Mouse (Mus musculus) heart, embryonic 14.5 days (tissue): Measurements from ENCODE around the gene Kcnk1. TPM values are rescaled to one million over a fixed set of nuclear protein-coding genes. Genes with fewer than 3 reads are reported as not detected.

Experiments
- ATAC-seq: fragments of 200-750 bp; cut with Nextera tagmentation; 2 replicates; pipeline ENCODE4 v1.8.0; 2017; ENCODE audit warnings: low read depth, moderate TSS enrichment; ENCODE audit not compliant: insufficient number of reproducible peaks, insufficient read depth, low FRiP score
- H3K27ac ChIP-seq, 2 experiments: fragments of 200-500 bp in 1 of 2; fragments of 300-500 bp in 1 of 2; sonication (generic) in 1 of 2; replicated peaks in 1 of 2; 2 replicates each; pipeline ENCODE4 v1.5.1; 2012 to 2014; ENCODE audit warnings: low read depth in 2 of 2, low read length in 2 of 2, control low read depth in 1 of 2, mild to moderate bottlenecking in 1 of 2, mixed read lengths in 1 of 2; ENCODE audit not compliant: control insufficient read depth in 1 of 2, insufficient read depth in 1 of 2
- H3K27me3 ChIP-seq: fragments of 300-500 bp; sonication (generic); 2 replicates; pipeline ENCODE4 v1.6.1; 2014; ENCODE audit warnings: mild to moderate bottlenecking, low read length, control low read depth; ENCODE audit not compliant: control insufficient read depth, insufficient read depth
- H3K36me3 ChIP-seq: fragments of 300-500 bp; sonication (generic); 2 replicates; pipeline ENCODE4 v1.6.1; 2014; ENCODE audit warnings: mild to moderate bottlenecking, control low read depth, low read length, mixed read lengths; ENCODE audit not compliant: control insufficient read depth, insufficient read depth
- H3K4me1 ChIP-seq, 2 experiments: fragments of 200-500 bp in 1 of 2; fragments of 300-500 bp in 1 of 2; sonication (generic) in 1 of 2; 2 replicates each; pipeline ENCODE4 v1.6.1; 2012 to 2014; ENCODE audit warnings: low read length in 2 of 2, control low read depth in 1 of 2, mixed read lengths in 1 of 2; ENCODE audit not compliant: control insufficient read depth in 2 of 2, insufficient read depth in 2 of 2
- H3K4me2 ChIP-seq: fragments of 300-500 bp; sonication (generic); 2 replicates; pipeline ENCODE4 v1.6.1; 2014; ENCODE audit warnings: mild to moderate bottlenecking, low read length
- H3K4me3 ChIP-seq, 2 experiments: fragments of 200-500 bp in 1 of 2; fragments of 300-500 bp in 1 of 2; sonication (generic) in 1 of 2; 2 replicates each; pipeline ENCODE4 v1.5.1; 2012 to 2014; ENCODE audit warnings: low read length in 2 of 2, mild to moderate bottlenecking in 2 of 2, control low read depth in 1 of 2, low read depth in 1 of 2, moderate library complexity in 1 of 2; ENCODE audit not compliant: control insufficient read depth in 1 of 2, insufficient read depth in 1 of 2
- H3K9ac ChIP-seq: fragments of 300-500 bp; sonication (generic); 2 replicates; pipeline ENCODE4 v1.6.1; 2014; ENCODE audit warnings: mild to moderate bottlenecking, low read length
- H3K9me3 ChIP-seq: fragments of 300-500 bp; sonication (generic); 2 replicates; pipeline ENCODE4 v1.6.1; 2016; ENCODE audit warnings: low read length, control low read depth; ENCODE audit not compliant: control insufficient read depth
- WGBS: fragments of 180-500 bp; shearing (Covaris S2); extraction: QIAGEN DNeasy Blood & Tissue Kit; methylation state at CpG from one replicate; pipeline ENCODE4 v1.1.7; 2014; 5-methylcytosine and 5-hydroxymethylcytosine counted together
- polyA plus RNA-seq: library from polyadenylated mRNA; unstranded; fragments of >200 nt; fragmentation: Nextera tagmentation; extraction: Ambion mirVana; gene quantifications from 2 replicates; pipeline ENCODE4 v1.2.1, GENCODE M21; 2014

Gene Kcnk1
- polyA plus RNA-seq, 1 experiment from 2014 or later = 1.9 TPM

- no peak overlapping the region for H3K27ac ChIP-seq
- no peak overlapping the region for H3K4me2 ChIP-seq
- no peaks in the 10 kb centered on the region for H3K4me1 ChIP-seq
- no peak overlapping the region for H3K9ac ChIP-seq
- no peaks in the 10 kb centered on the region for H3K9me3 ChIP-seq
- 65% methylated on average over 3 of the region's 3 CpGs for WGBS
- H3K27me3 ChIP-seq = no peaks in the 10 kb centered on the region
- no peak overlapping the region for H3K4me3 ChIP-seq
- ATAC-seq = no peak
- H3K36me3 ChIP-seq = no peaks in the 10 kb centered on the region
Measured at GRCm38 (mm10) chr8:125983515-125983914, 11.5 kb upstream of the Kcnk1 start.

- Histone ChIP-seq H3K4me3 (no peak overlapping the region), H3K4me2 (no peak overlapping the region), H3K27me3 (0 out of 2 replicates have a peak, but pooled peaks cover 2% of the 10 kb centered on the region), H3K9ac (no peak overlapping the region), H3K4me1 (no peaks in the 10 kb centered on the region), H3K27ac (no peak overlapping the region), H3K9me3 (no peaks in the 10 kb centered on the region), H3K36me3 (no peaks in the 10 kb centered on the region)
- no peak for ATAC-seq
- WGBS = 90% methylated on average over 4 of the region's 4 CpGs
Measured at GRCm38 (mm10) chr8:125984140-125984539, 10.8 kb upstream of the Kcnk1 start.

DNA sequence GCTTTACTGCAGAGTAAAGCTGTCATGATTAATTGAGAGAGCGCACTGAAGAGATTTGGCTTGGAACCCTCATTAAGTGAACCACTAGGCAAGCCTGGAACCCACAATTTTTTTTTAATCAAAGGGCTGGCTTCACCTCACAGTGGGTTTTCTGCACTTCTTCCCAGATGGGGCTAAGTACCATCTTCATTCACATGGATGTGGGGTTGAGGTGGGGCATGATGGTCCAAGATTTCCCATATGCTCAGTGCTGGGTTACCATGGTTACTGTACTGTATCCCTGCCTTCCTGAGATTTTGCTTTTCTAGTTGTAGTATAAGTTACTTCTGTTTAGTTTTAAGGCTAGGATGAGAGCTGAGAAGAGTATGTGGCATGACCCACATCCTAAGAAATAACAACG, 9.6 kb upstream of the Kcnk1 start:
- H3K27me3 ChIP-seq = 0 out of 2 replicates have a peak, but pooled peaks cover 6% of the 10 kb centered on the region
- WGBS = 96% methylated on average over 2 of the region's 2 CpGs

DNA sequence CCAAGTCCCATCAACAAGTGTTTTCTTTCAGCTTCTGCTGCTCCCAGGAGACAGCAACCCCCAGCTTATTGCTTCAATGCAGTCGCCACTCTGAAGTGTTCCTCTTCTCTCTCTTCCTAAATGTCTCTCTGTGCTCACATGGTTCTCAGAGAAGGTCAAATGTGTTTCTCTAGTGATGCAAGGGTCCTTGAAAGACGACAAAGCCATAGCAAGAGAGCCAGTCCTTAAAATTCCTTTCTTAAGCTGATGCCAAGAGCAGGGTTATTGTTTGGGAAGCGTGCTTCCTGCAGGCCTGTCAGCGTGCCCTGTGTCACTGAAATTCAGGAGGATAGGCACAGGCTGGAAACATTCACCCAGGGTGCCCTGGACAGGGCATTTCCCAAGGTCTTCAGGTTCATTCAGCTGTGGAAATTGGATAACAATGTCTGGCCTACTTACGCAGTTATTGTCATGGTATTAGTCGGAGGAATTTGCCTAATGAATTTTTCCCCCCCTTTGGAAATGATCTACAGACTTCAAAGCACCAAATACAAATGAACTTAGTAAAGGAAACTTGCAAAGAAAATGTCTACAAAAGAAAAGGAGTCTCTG, 7.9 kb upstream of the Kcnk1 start:
- H3K4me3 ChIP-seq = no peak overlapping the region
- no peaks in the 10 kb centered on the region for H3K9me3 ChIP-seq
- no peaks in the 10 kb centered on the region for H3K36me3 ChIP-seq
- 54% methylated on average over 6 of the region's 6 CpGs for WGBS
- no peak for ATAC-seq
- no peaks in the 10 kb centered on the region for H3K4me1 ChIP-seq
- no peak overlapping the region for H3K27ac ChIP-seq
- H3K9ac ChIP-seq = no peak overlapping the region
- 0 out of 2 replicates have a peak, but pooled peaks cover 6% of the 10 kb centered on the region for H3K27me3 ChIP-seq
- H3K4me2 ChIP-seq = no peak overlapping the region

More for the DNA sequence above, 9.6 kb upstream of the Kcnk1 start:
- Histone ChIP-seq H3K4me3 (no peak overlapping the region), H3K9ac (no peak overlapping the region), H3K36me3 (no peaks in the 10 kb centered on the region), H3K27ac (no peak overlapping the region), H3K9me3 (no peaks in the 10 kb centered on the region), H3K4me1 (no peaks in the 10 kb centered on the region), H3K4me2 (no peak overlapping the region)
- no peak for ATAC-seq

GRCm38 (mm10) chr8:125987996-125988395, 7.0 kb upstream of the Kcnk1 start:
- WGBS = 46% methylated on average over 2 of the region's 2 CpGs
- H3K9me3 ChIP-seq = no peaks in the 10 kb centered on the region
- no peak overlapping the region for H3K27ac ChIP-seq
- no peak overlapping the region for H3K9ac ChIP-seq
- ATAC-seq = no peak
- H3K27me3 ChIP-seq = peaks cover 9% of the 10 kb centered on the region
- no peak overlapping the region for H3K4me2 ChIP-seq
- no peaks in the 10 kb centered on the region for H3K36me3 ChIP-seq
- H3K4me3 ChIP-seq = no peak overlapping the region
- no peaks in the 10 kb centered on the region for H3K4me1 ChIP-seq

GRCm38 (mm10) chr8:125993636-125994035, 1.3 kb upstream of the Kcnk1 start:
- H3K4me1 ChIP-seq = peaks cover 4 to 6% of the 10 kb centered on the region in 2 experiments; a peak in 3 of 4 replicates
- WGBS = 50% methylated on average over 9 of the region's 9 CpGs

DNA sequence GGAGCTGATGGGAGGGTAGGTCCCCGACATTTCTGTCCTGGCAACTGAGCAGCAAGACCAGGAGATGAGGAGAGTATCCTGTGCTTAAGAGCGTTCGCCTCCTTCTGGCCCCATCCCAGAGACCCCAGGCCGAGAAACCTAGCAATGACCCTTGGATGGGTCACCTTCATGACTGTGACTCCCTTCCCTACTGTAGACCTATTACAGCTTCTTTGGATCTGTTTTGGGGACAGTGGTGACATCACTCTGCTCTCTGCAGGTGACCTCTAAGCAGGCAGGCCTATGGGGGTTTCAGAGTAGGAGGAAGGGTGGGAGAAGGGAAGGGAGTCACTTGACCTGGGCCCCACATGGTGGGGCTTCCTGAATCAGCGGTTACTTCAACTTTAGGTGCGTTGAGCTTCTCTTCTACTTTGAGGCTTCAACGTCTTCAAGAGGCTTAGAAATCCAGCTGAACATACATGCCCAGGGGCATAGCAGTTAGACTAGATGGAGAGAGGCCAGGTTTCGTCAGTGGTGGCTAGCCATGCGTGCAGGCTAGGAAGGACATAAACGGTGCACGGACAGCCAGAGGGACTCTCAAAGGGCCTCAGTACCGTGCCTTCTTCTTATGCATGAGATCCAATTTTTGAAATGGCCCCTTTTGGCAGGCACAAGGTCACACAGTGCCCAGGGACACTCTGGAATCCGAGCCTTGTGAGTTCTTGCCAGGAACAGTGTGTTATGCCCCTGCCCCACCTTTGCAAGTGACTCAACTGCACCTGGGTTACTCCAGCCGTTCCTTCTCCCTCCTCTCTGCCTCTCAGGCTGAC, 1.3 kb downstream of the Kcnk1 start:
- H3K4me1 ChIP-seq = peaks cover 4 to 6% of the 10 kb centered on the region in 2 experiments; a peak in 3 of 4 replicates
- H3K27me3 ChIP-seq = peaks cover 60% of the 10 kb centered on the region
- ATAC-seq = no peak
- H3K4me2 ChIP-seq = peak overlapping the region; percentile 90
- peak overlapping the region; percentile 44 to 71 for H3K4me3 ChIP-seq
- no peaks in the 10 kb centered on the region for H3K36me3 ChIP-seq
- no peak overlapping the region for H3K27ac ChIP-seq
- no peaks in the 10 kb centered on the region for H3K9me3 ChIP-seq
- H3K9ac ChIP-seq = peak overlapping the region; percentile 50; the same call in 1 of the 2 replicates
- 30% methylated on average over 14 of the region's 14 CpGs for WGBS

More at GRCm38 (mm10) chr8:125993636-125994035, 1.3 kb upstream of the Kcnk1 start:
- no peak overlapping the region for H3K27ac ChIP-seq
- H3K36me3 ChIP-seq = no peaks in the 10 kb centered on the region
- no peak for ATAC-seq
- no peak overlapping the region for H3K4me2 ChIP-seq
- peaks cover 62% of the 10 kb centered on the region for H3K27me3 ChIP-seq
- H3K9ac ChIP-seq = no peak overlapping the region
- no peak overlapping the region for H3K4me3 ChIP-seq
- no peaks in the 10 kb centered on the region for H3K9me3 ChIP-seq
